1 mouse cellular context compared by ENCODE assay signal in genomic region chr7:16906889-16907559, GRCm38 (mm10).
TF ChIP-seq lines count a peak whose summit lies in the region.

No protein-coding gene starts in this region.

TF ChIP-seq in CH12.LX, 34 proteins besides CTCF, POLR2A, EP300 and RAD21 (continued from another document):
- peak; percentile 81 for TF ChIP-seq BHLHE40 (IDR thresholded peaks at IDR 0.05; ENCODE audit: low read depth, low read length)
- TF ChIP-seq PAX5 (IDR thresholded peaks at IDR 0.05; ENCODE audit: low read length) = no peak
- no peak for TF ChIP-seq KAT2A (IDR thresholded peaks at IDR 0.05; ENCODE audit: insufficient replicate concordance, low read length)
- TF ChIP-seq MXI1 (IDR thresholded peaks at IDR 0.05; ENCODE audit: low read depth, low read length) = peak; percentile 70
- TF ChIP-seq ZNF384 (IDR thresholded peaks at IDR 0.05; ENCODE audit: low read depth, low read length) = no peak
- no peak for TF ChIP-seq ELF1 (IDR thresholded peaks at IDR 0.05; ENCODE audit: low read depth, low read length)
- no peak for TF ChIP-seq MAFK (IDR thresholded peaks at IDR 0.05; ENCODE audit: insufficient replicate concordance, low read length)
- TF ChIP-seq CHD2 (IDR thresholded peaks at IDR 0.05; ENCODE audit: low read length) = no peak
- TF ChIP-seq ZMIZ1 (IDR thresholded peaks at IDR 0.05; ENCODE audit: low read depth, low read length) = no peak
- TF ChIP-seq JUN (IDR thresholded peaks at IDR 0.05; ENCODE audit: insufficient read depth, low read depth, low read length) = no peak
- no peak for TF ChIP-seq TBP (conservative IDR thresholded peaks at IDR 0.05; ENCODE audit: low read depth, low read length)
- no peak for TF ChIP-seq TCF12 (IDR thresholded peaks at IDR 0.05; ENCODE audit: low read depth, low read length)
